Mouse (Mus musculus) MEL (cell line): ENCODE data around the gene Trpm8.

Source experiments
- CTCF ChIP-seq, 3 experiments: IDR thresholded peaks in 2 of 3; conservative IDR thresholded peaks in 1 of 3; 2 replicates each; pipeline ENCODE4 v1.5.1; 2011 to 2012; ENCODE audit warnings: low read length in 3 of 3, low read depth in 2 of 3, mild to moderate bottlenecking in 2 of 3, improper control_type of control experiment in 1 of 3, inconsistent platforms in 1 of 3, mixed read lengths in 1 of 3, moderate library complexity in 1 of 3; ENCODE audit not compliant: control insufficient read depth in 1 of 3, insufficient read depth in 1 of 3, poor library complexity in 1 of 3, severe bottlenecking in 1 of 3
- GATA1 ChIP-seq: IDR thresholded peaks from 2 replicates; pipeline ENCODE4 v1.6.1; 2011; ENCODE audit warnings: low read depth, low read length, improper control_type of control experiment
- KAT2A ChIP-seq: conservative IDR thresholded peaks from 2 replicates; pipeline ENCODE4 v1.6.1; 2012; ENCODE audit warnings: low read depth, low read length, improper control_type of control experiment, inconsistent platforms
- MXI1 ChIP-seq: IDR thresholded peaks from 2 replicates; pipeline ENCODE4 v1.6.1; 2011; ENCODE audit warnings: mild to moderate bottlenecking, low read depth, low read length, improper control_type of control experiment
- POLR2A ChIP-seq, 2 experiments: IDR thresholded peaks; 2 replicates each; pipeline ENCODE4 v1.6.1; 2011 to 2012; ENCODE audit warnings: low read length in 2 of 2, mild to moderate bottlenecking in 2 of 2, control low read depth in 1 of 2, improper control_type of control experiment in 1 of 2, low read depth in 1 of 2, moderate library complexity in 1 of 2; ENCODE audit not compliant: control insufficient read depth in 1 of 2, insufficient read depth in 1 of 2, poor library complexity in 1 of 2
- TAL1 ChIP-seq: IDR thresholded peaks from 2 replicates; pipeline ENCODE4 v1.6.1; 2012; ENCODE audit warnings: mild to moderate bottlenecking, inconsistent platforms, low read length, moderate library complexity, mixed read lengths

GRCm38 (mm10) chr1:88231803-88232499, 45.5 kb upstream of the Trpm8 start:
- TF ChIP-seq MXI1 (no peak), TAL1 (no peak), CTCF (IDR thresholded peaks at IDR 0.05 in 2 of 3, conservative IDR thresholded peaks at IDR 0.05 in 1 of 3; ENCODE audit: control insufficient read depth in 1 of 3, insufficient read depth in 1 of 3, low read depth in 2 of 3, low read length in 3 of 3, poor library complexity in 1 of 3, severe bottlenecking in 1 of 3) (no peak), GATA1 (no peak), POLR2A (IDR thresholded peaks at IDR 0.05; ENCODE audit: control insufficient read depth in 1 of 2, insufficient read depth in 1 of 2, low read depth in 1 of 2, low read length in 2 of 2, poor library complexity in 1 of 2) (no peak), KAT2A (no peak)
